Mouse (Mus musculus): Measurements from ENCODE around the gene Crocc.

Gene Crocc

GRCm38 (mm10) chr4:141067516-141068046 is 7.2 kb upstream of the Crocc start:
- DNase-seq (ENCODE audit: low read depth, low spot score), result no peak

- DNase-seq (ENCODE audit: low read depth, low spot score), result peak; percentile 81
Measured at GRCm38 (mm10) chr4:141066709-141067515, 6.6 kb upstream of the Crocc start.

- peak; percentile 97 for DNase-seq (ENCODE audit: low read depth, low spot score)
Measured at GRCm38 (mm10) chr4:141065123-141065522, 4.8 kb upstream of the Crocc start.

- DNase-seq (ENCODE audit: low read depth, low spot score), result no peak
Measured at GRCm38 (mm10) chr4:141064104-141064659, 3.8 kb upstream of the Crocc start.

GRCm38 (mm10) chr4:141059616-141060425 is 529 bp downstream of the Crocc start:
- DNase-seq (ENCODE audit: low read depth, low spot score), result peak; percentile 27

GRCm38 (mm10) chr4:141058835-141059234 is 1.5 kb downstream of the Crocc start:
- no peak for DNase-seq (ENCODE audit: low read depth, low spot score)

GRCm38 (mm10) chr4:141056970-141057369 is 3.4 kb downstream of the Crocc start:
- DNase-seq (ENCODE audit: low read depth, low spot score), result no peak

- DNase-seq (ENCODE audit: low read depth, low spot score), result peak; percentile 92
Measured at GRCm38 (mm10) chr4:141053568-141054161, 6.7 kb downstream of the Crocc start.

GRCm38 (mm10) chr4:141053138-141053537 is 7.2 kb downstream of the Crocc start:
- DNase-seq (ENCODE audit: low read depth, low spot score), result no peak

- peak; percentile 39 for DNase-seq (ENCODE audit: low read depth, low spot score)
Measured at GRCm38 (mm10) chr4:141052442-141052841, 7.9 kb downstream of the Crocc start.

- DNase-seq (ENCODE audit: low read depth, low spot score), result peak; percentile 79
Measured at GRCm38 (mm10) chr4:141049476-141049835, 10.9 kb downstream of the Crocc start.

- peak; percentile 61 for DNase-seq (ENCODE audit: low read depth, low spot score)
Measured at GRCm38 (mm10) chr4:141048810-141049475, 11.4 kb downstream of the Crocc start.

- DNase-seq (ENCODE audit: low read depth, low spot score), result peak; percentile 48
Measured at GRCm38 (mm10) chr4:141044816-141045215, 15.5 kb downstream of the Crocc start.

GRCm38 (mm10) chr4:141041117-141041516 is 19.2 kb downstream of the Crocc start:
- DNase-seq (ENCODE audit: low read depth, low spot score), result no peak

- DNase-seq (ENCODE audit: low read depth, low spot score), result peak; percentile 48
Measured at GRCm38 (mm10) chr4:141033606-141034549, 26.5 kb downstream of the Crocc start.

- DNase-seq (ENCODE audit: low read depth, low spot score), result peak; percentile 89
Measured at GRCm38 (mm10) chr4:141031733-141032132, 28.6 kb downstream of the Crocc start.

GRCm38 (mm10) chr4:141030541-141031206 is 29.7 kb downstream of the Crocc start:
- DNase-seq (ENCODE audit: low read depth, low spot score), result no peak

GRCm38 (mm10) chr4:141024992-141025391 is 35.4 kb downstream of the Crocc start:
- no peak for DNase-seq (ENCODE audit: low read depth, low spot score)

- DNase-seq (ENCODE audit: low read depth, low spot score), result peak; percentile 67
Measured at GRCm38 (mm10) chr4:141024052-141024451, 36.3 kb downstream of the Crocc start.

- peak; percentile 61 for DNase-seq (ENCODE audit: low read depth, low spot score)
Measured at GRCm38 (mm10) chr4:141021614-141021929, 38.8 kb downstream of the Crocc start.
